9 mouse cellular contexts compared by ENCODE assay signal in genomic region chrX:162719615-162720014, GRCm38 (mm10). TPM values are rescaled to one million over a fixed set of nuclear protein-coding genes. Genes with fewer than 3 reads are reported as not detected.
DNase-seq lines count a peak whose midpoint lies in the region; ATAC-seq lines count a peak whose summit lies in the region.
"Had no signal": no experiment of that assay in that cellular context is flagged by ENCODE, and none has a peak within 500 bp of the region (broad histone marks: within the 10 kb centered on the region; RNA-seq: fewer than 3 reads in every experiment).

No protein-coding gene starts in this region.

- peak; percentile 25 to 72 for DNase-seq in heart, adult 18-20 months
- DNase-seq in testis, postnatal 10 days (ENCODE audit: low spot score): peak; percentile 54
- no peak for DNase-seq in testis, postnatal 14 days (ENCODE audit: low spot score)
- DNase-seq in cerebellum, adult 8-10 months: peak; percentile 27
- peak; percentile 77 for DNase-seq in induced T-regulatory cell, adult 2 months (ENCODE audit: low read depth)
- no peak for DNase-seq in midbrain, embryonic 11.5 days (ENCODE audit: low spot score, missing footprints)

- no peaks in the 10 kb centered on the region for H3K9me3 ChIP-seq in heart, embryonic 11.5 days (replicated peaks; ENCODE audit: control insufficient read depth, low read length)
- no peaks in the 10 kb centered on the region for H3K9me3 ChIP-seq in midbrain, embryonic 11.5 days (ENCODE audit: control insufficient read depth, low read length)
- H3K9me3 ChIP-seq: hindbrain, embryonic 15.5 days had no signal

- H3K9ac ChIP-seq in heart, embryonic 11.5 days (ENCODE audit: low read depth, low read length): no peak overlapping the region
- no peak overlapping the region for H3K9ac ChIP-seq in midbrain, embryonic 11.5 days (ENCODE audit: low read length)
- H3K9ac ChIP-seq: hindbrain, embryonic 15.5 days had no signal

- no peak for ATAC-seq in heart, embryonic 11.5 days (replicated peaks; ENCODE audit: insufficient number of reproducible peaks, low FRiP score, low TSS enrichment)
- peak; percentile 82 for ATAC-seq in megakaryocyte-erythroid progenitor cell, adult 5-6 weeks (replicated peaks; ENCODE audit: low FRiP score, low TSS enrichment, poor library complexity, severe bottlenecking)
- no peak for ATAC-seq in midbrain, embryonic 11.5 days (ENCODE audit: low FRiP score)

- no peak overlapping the region for H3K4me3 ChIP-seq in heart, embryonic 11.5 days (ENCODE audit: low read depth, low read length)
- no peak overlapping the region for H3K4me3 ChIP-seq in midbrain, embryonic 11.5 days (ENCODE audit: low read depth, low read length)
- H3K4me3 ChIP-seq: hindbrain, embryonic 15.5 days had no signal

- no peak overlapping the region for H3K27ac ChIP-seq in heart, embryonic 11.5 days (ENCODE audit: low read depth, low read length)
- H3K27ac ChIP-seq in midbrain, embryonic 11.5 days (ENCODE audit: low read depth, low read length): no peak overlapping the region
- H3K27ac ChIP-seq: hindbrain, embryonic 15.5 days had no signal

- no peaks in the 10 kb centered on the region for H3K27me3 ChIP-seq in heart, embryonic 11.5 days (ENCODE audit: control insufficient read depth, insufficient read depth, low read length)
- no peaks in the 10 kb centered on the region for H3K27me3 ChIP-seq in midbrain, embryonic 11.5 days (ENCODE audit: control insufficient read depth, insufficient read depth, low read length)
- H3K27me3 ChIP-seq: hindbrain, embryonic 15.5 days had no signal

- H3K4me2 ChIP-seq in heart, embryonic 11.5 days: no peak overlapping the region
- no peak overlapping the region for H3K4me2 ChIP-seq in midbrain, embryonic 11.5 days
- H3K4me2 ChIP-seq: hindbrain, embryonic 15.5 days had no signal

- H3K4me1 ChIP-seq in heart, embryonic 11.5 days (ENCODE audit: control insufficient read depth, insufficient read depth, low read length): no peaks in the 10 kb centered on the region
- H3K4me1 ChIP-seq in midbrain, embryonic 11.5 days (ENCODE audit: control insufficient read depth, insufficient read depth, low read length): no peaks in the 10 kb centered on the region
- H3K4me1 ChIP-seq: hindbrain, embryonic 15.5 days had no signal

- 27% methylated on average over 2 of the region's 2 CpGs for WGBS in heart, embryonic 11.5 days (ENCODE audit: insufficient replicate concordance)
- 39% methylated on average over 2 of the region's 2 CpGs for WGBS in midbrain, embryonic 11.5 days

- H3K36me3 ChIP-seq in heart, embryonic 11.5 days (ENCODE audit: control insufficient read depth, insufficient read depth, low read length): no peaks in the 10 kb centered on the region
- no peaks in the 10 kb centered on the region for H3K36me3 ChIP-seq in midbrain, embryonic 11.5 days (ENCODE audit: control insufficient read depth, insufficient read depth, low read length)
- H3K36me3 ChIP-seq: hindbrain, embryonic 15.5 days had no signal

RNA-seq across cellular contexts. Expression of gene Rbbp7, which starts 40.6 kb away (rescaled TPM):
- 100 to 1,000 TPM; 161 to 175 TPM for total RNA-seq in heart, adult 18-20 months (2021)
- polyA plus RNA-seq in heart, embryonic 11.5 days (2014; fragmentation: Nextera tagmentation; extraction: Ambion mirVana): 441 and 477 TPM in 2 replicates
- 230 and 236 TPM in 2 replicates for total RNA-seq in megakaryocyte-erythroid progenitor cell, adult 5-6 weeks (2014; fragmentation: Nextera tagmentation)
- 309 and 312 TPM in 2 replicates for total RNA-seq in megakaryocyte-erythroid progenitor cell, adult 5-6 weeks (2017)
- 345 and 352 TPM in 2 replicates for polyA plus RNA-seq in midbrain, embryonic 11.5 days (2014; fragmentation: Nextera tagmentation; extraction: Ambion mirVana)

Comparison
In these comparisons a context has a peak if more than half of its experiments do, and no peak if none do; other contexts are left out.
1. DNase-seq: peak in heart, adult 18-20 months (2 of 2), testis, postnatal 10 days (single experiment), cerebellum, adult 8-10 months (single experiment) and induced T-regulatory cell, adult 2 months (single experiment); none in testis, postnatal 14 days (single experiment) and midbrain, embryonic 11.5 days (single experiment).